Mouse (Mus musculus): ENCODE measurements around the gene Slc38a2. TPM values are rescaled to one million over a fixed set of nuclear protein-coding genes. Genes with fewer than 3 reads are reported as not detected.

The Slc38a2 gene
- total RNA-seq, 2 experiments from 2014 or later, result 73.8 to 112 TPM

GRCm38 (mm10) chr15:96696486-96697284 lies 2.8 kb downstream of the Slc38a2 start:
- no peak for DNase-seq

- DNase-seq, result peak; percentile 39
Observed at GRCm38 (mm10) chr15:96695455-96696421, 3.8 kb downstream of the Slc38a2 start.

- DNase-seq, result no peak
Observed at GRCm38 (mm10) chr15:96694988-96695387, 4.5 kb downstream of the Slc38a2 start.

- no peak for DNase-seq
Observed at GRCm38 (mm10) chr15:96693688-96694087, 5.8 kb downstream of the Slc38a2 start.

- DNase-seq, result no peak
Observed at GRCm38 (mm10) chr15:96692401-96692800, 7.1 kb downstream of the Slc38a2 start.

GRCm38 (mm10) chr15:96691381-96691780 lies 8.1 kb downstream of the Slc38a2 start:
- DNase-seq, result no peak

- no peak for DNase-seq
Observed at GRCm38 (mm10) chr15:96690829-96691228, 8.7 kb downstream of the Slc38a2 start.

- DNase-seq, result no peak
Observed at GRCm38 (mm10) chr15:96689919-96690318, 9.6 kb downstream of the Slc38a2 start.

- DNase-seq, result no peak
Observed at GRCm38 (mm10) chr15:96688784-96689318, 10.7 kb downstream of the Slc38a2 start.

- no peak for DNase-seq
Observed at GRCm38 (mm10) chr15:96688036-96688435, 11.5 kb downstream of the Slc38a2 start.

- no peak for DNase-seq
Observed at GRCm38 (mm10) chr15:96687366-96687765, 12.2 kb downstream of the Slc38a2 start.

- DNase-seq, result no peak
Observed at GRCm38 (mm10) chr15:96686201-96687159, 13.1 kb downstream of the Slc38a2 start.

GRCm38 (mm10) chr15:96685273-96685672 lies 14.3 kb downstream of the Slc38a2 start:
- DNase-seq, result no peak

GRCm38 (mm10) chr15:96684132-96684830 lies 15.2 kb downstream of the Slc38a2 start:
- DNase-seq, result no peak

GRCm38 (mm10) chr15:96678871-96679773 lies 20.4 kb downstream of the Slc38a2 start:
- DNase-seq, result no peak

GRCm38 (mm10) chr15:96676518-96676917 lies 23.0 kb downstream of the Slc38a2 start:
- no peak for DNase-seq

GRCm38 (mm10) chr15:96675744-96676143 lies 23.8 kb downstream of the Slc38a2 start:
- DNase-seq, result no peak

- no peak for DNase-seq
Observed at GRCm38 (mm10) chr15:96675055-96675454, 24.5 kb downstream of the Slc38a2 start.

GRCm38 (mm10) chr15:96674089-96674488 lies 25.4 kb downstream of the Slc38a2 start:
- no peak for DNase-seq

- DNase-seq, result no peak
Observed at GRCm38 (mm10) chr15:96669721-96670120, 29.8 kb downstream of the Slc38a2 start.

All from gastrocnemius, postnatal 25 days (tissue).